ENCODE assay signal across 21 mouse cellular contexts in genomic region chr15:79105804-79106203, GRCm38 (mm10). TPM values are rescaled to one million over a fixed set of nuclear protein-coding genes. Genes with fewer than 3 reads are reported as not detected.
DNase-seq lines count a peak whose midpoint lies in the region; ATAC-seq and TF ChIP-seq lines count a peak whose summit lies in the region.
"Had no signal": no experiment of that assay in that cellular context is flagged by ENCODE, and none has a peak within 500 bp of the region (broad histone marks: within the 10 kb centered on the region; RNA-seq: fewer than 3 reads in every experiment).

No protein-coding gene starts in this region.

- 8% methylated on average over 2 of the region's 2 CpGs for WGBS in liver, embryonic 14.5 days (ENCODE audit: insufficient replicate concordance)

- ATAC-seq in liver, embryonic 14.5 days (ENCODE audit: insufficient read depth), result peak; percentile 72
- ATAC-seq in megakaryocyte progenitor cell, adult 5-6 weeks (replicated peaks; ENCODE audit: poor library complexity), result peak; percentile 78
- ATAC-seq: CD4-positive, CD25-positive, alpha-beta regulatory T cell, adult 4 months; forebrain, embryonic 13.5 days had no signal

- H3K9ac ChIP-seq in liver, embryonic 14.5 days (replicated peaks), result no peak overlapping the region
- H3K9ac ChIP-seq: embryonic facial prominence, embryonic 13.5 days; forebrain, embryonic 13.5 days; heart, embryonic 12.5 days; hindbrain, embryonic 15.5 days had no signal

- H3K36me3 ChIP-seq in liver, embryonic 14.5 days (replicated peaks; ENCODE audit: control insufficient read depth, insufficient read depth, low read depth), result no peaks in the 10 kb centered on the region
- H3K36me3 ChIP-seq: heart, embryonic 12.5 days; hindbrain, embryonic 15.5 days had no signal

- no peak overlapping the region for H3K4me2 ChIP-seq in liver, embryonic 14.5 days (ENCODE audit: low read depth)
- H3K4me2 ChIP-seq: embryonic facial prominence, embryonic 13.5 days; forebrain, embryonic 13.5 days; heart, embryonic 12.5 days; hindbrain, embryonic 15.5 days had no signal

- no peaks in the 10 kb centered on the region for H3K9me3 ChIP-seq in liver, embryonic 14.5 days (ENCODE audit: control insufficient read depth, low read length)
- H3K9me3 ChIP-seq: embryonic facial prominence, embryonic 13.5 days; forebrain, embryonic 13.5 days; G1E; heart, embryonic 12.5 days; hindbrain, embryonic 15.5 days had no signal

- TF ChIP-seq CTCF in liver, embryonic 14.5 days (IDR thresholded peaks at IDR 0.05; ENCODE audit: low read depth), result no peak

- H3K27ac ChIP-seq in liver, embryonic 14.5 days, result no peak overlapping the region
- H3K27ac ChIP-seq: embryonic facial prominence, embryonic 13.5 days; forebrain, embryonic 13.5 days; gastrocnemius, adult 2 months; hindbrain, embryonic 15.5 days had no signal

- peak; percentile 44; the same call in 1 of the 2 replicates for TF ChIP-seq EP300 in liver, embryonic 14.5 days (IDR thresholded peaks at IDR 0.05; ENCODE audit: low read depth)

- DNase-seq in c-Kit-positive CD71-positive TER-119-negative erythroid progenitor cells, embryonic 14.5 days (ENCODE audit: low read depth), result peak; percentile 63
- DNase-seq in liver, result peak; percentile 32
- DNase-seq in liver, embryonic 14.5 days (ENCODE audit: low read depth in 3 of 3, low spot score in 3 of 3), result peak; percentile 52 to 64 (median 54)
- DNase-seq in urinary bladder, postnatal 4 days (ENCODE audit: low spot score in 2 of 2), result no peak
- DNase-seq in right cerebral cortex, adult 18-20 months, result no peak
- DNase-seq in yolk sac, embryonic 10.5 days (ENCODE audit: low spot score), result no peak
- DNase-seq: adrenal gland, postnatal 25 days; B cell, adult 2 months; cerebellum, adult 11 months; cerebellum, adult 9-10 months; cerebellum, postnatal 25 days; gastrocnemius, adult 2 months; gastrocnemius, postnatal 25 days had no signal

- peaks cover 7 to 25% of the 10 kb centered on the region in 2 experiments for H3K4me1 ChIP-seq in liver, embryonic 14.5 days (replicated peaks; ENCODE audit: control insufficient read depth in 2 of 2, insufficient read depth in 2 of 2, low read length in 1 of 2)

- H3K4me3 ChIP-seq in liver, embryonic 14.5 days (ENCODE audit: insufficient read depth in 1 of 2, low read depth in 2 of 2, low read length in 2 of 2), result no peak overlapping the region
- H3K4me3 ChIP-seq: embryonic facial prominence, embryonic 13.5 days; forebrain, embryonic 13.5 days; gastrocnemius, adult 2 months; heart, embryonic 12.5 days; hindbrain, embryonic 15.5 days had no signal

- H3K27me3 ChIP-seq in liver, embryonic 14.5 days (ENCODE audit: control insufficient read depth, insufficient read depth, low read length), result peaks cover 2% of the 10 kb centered on the region; the same call in 1 of the 2 replicates
- H3K27me3 ChIP-seq: embryonic facial prominence, embryonic 13.5 days; heart, embryonic 12.5 days; hindbrain, embryonic 15.5 days had no signal

RNA-seq across cellular contexts. Expression of gene Micall1, which starts 2.9 kb away (rescaled TPM):
- polyA plus RNA-seq in liver, embryonic 14.5 days (2012; rRNA removed), result 1.6 and 1.7 TPM in 2 replicates
- 0.69 and 0.71 TPM in 2 replicates for polyA plus RNA-seq in liver, embryonic 14.5 days (2014; fragmentation: Nextera tagmentation; extraction: Ambion mirVana)
- total RNA-seq in megakaryocyte progenitor cell, adult 5-6 weeks (2015), result 4.8 and 5.6 TPM in 2 replicates
- 3.6 and 5.5 TPM in 2 replicates for total RNA-seq in megakaryocyte progenitor cell, adult 5-6 weeks (2017)

RNA-seq across cellular contexts. Expression of gene Eif3l, which starts 30.8 kb away (rescaled TPM):
- polyA plus RNA-seq in liver, embryonic 14.5 days (2012; rRNA removed), result 99.9 and 104 TPM in 2 replicates
- polyA plus RNA-seq in liver, embryonic 14.5 days (2014; fragmentation: Nextera tagmentation; extraction: Ambion mirVana), result 130 and 132 TPM in 2 replicates
- 192 and 203 TPM in 2 replicates for total RNA-seq in megakaryocyte progenitor cell, adult 5-6 weeks (2015)
- 259 and 271 TPM in 2 replicates for total RNA-seq in megakaryocyte progenitor cell, adult 5-6 weeks (2017)

RNA-seq across cellular contexts. Expression of gene Polr2f, which starts 35.0 kb away (rescaled TPM):
- polyA plus RNA-seq in liver, embryonic 14.5 days (2012; rRNA removed), result 53.9 and 112 TPM in 2 replicates
- polyA plus RNA-seq in liver, embryonic 14.5 days (2014; fragmentation: Nextera tagmentation; extraction: Ambion mirVana), result 181 and 183 TPM in 2 replicates
- total RNA-seq in megakaryocyte progenitor cell, adult 5-6 weeks (2015), result 76.7 and 114 TPM in 2 replicates
- total RNA-seq in megakaryocyte progenitor cell, adult 5-6 weeks (2017), result 88.6 and 104 TPM in 2 replicates

RNA-seq across cellular contexts. Expression of gene 1700088E04Rik, which starts 35.2 kb away (rescaled TPM):
- 0.19 and 0.46 TPM in 2 replicates for polyA plus RNA-seq in liver, embryonic 14.5 days (2012; rRNA removed)
- 0.52 and 0.93 TPM in 2 replicates for polyA plus RNA-seq in liver, embryonic 14.5 days (2014; fragmentation: Nextera tagmentation; extraction: Ambion mirVana)
- total RNA-seq in megakaryocyte progenitor cell, adult 5-6 weeks (2015), result 0.99 TPM in 1 of 2 replicates, not detected in the other
- not detected in 2 replicates for total RNA-seq in megakaryocyte progenitor cell, adult 5-6 weeks (2017)
- total RNA-seq: granulocyte monocyte progenitor cell, adult 5-6 weeks had no signal

RNA-seq across cellular contexts. Expression of gene Ankrd54, which starts 43.1 kb away (rescaled TPM):
- polyA plus RNA-seq in liver, embryonic 14.5 days (2012; rRNA removed), result 39.9 and 43.4 TPM in 2 replicates
- polyA plus RNA-seq in liver, embryonic 14.5 days (2014; fragmentation: Nextera tagmentation; extraction: Ambion mirVana), result 37.7 and 48.3 TPM in 2 replicates
- 16.0 and 17.3 TPM in 2 replicates for total RNA-seq in megakaryocyte progenitor cell, adult 5-6 weeks (2015)
- 11.2 and 18.8 TPM in 2 replicates for total RNA-seq in megakaryocyte progenitor cell, adult 5-6 weeks (2017)

Comparison
In these comparisons a context has a peak if more than half of its experiments do, and no peak if none do; other contexts are left out.
1. DNase-seq: peak in c-Kit-positive CD71-positive TER-119-negative erythroid progenitor cells, embryonic 14.5 days (single experiment), liver (single experiment) and liver, embryonic 14.5 days (3 of 3); none in urinary bladder, postnatal 4 days (0 of 2), right cerebral cortex, adult 18-20 months (single experiment) and yolk sac, embryonic 10.5 days (single experiment).